Mouse (Mus musculus) layer of hippocampus, adult 2 months (tissue): ENCODE measurements at regions not wholly inside any gene's neighbourhood (a gene's known extent, or its start where the extent isn't known, plus 50 kb on each side); places are given as distances from the start of the nearest gene placed in this dataset.

Experiments used
- DNase-seq, 2 experiments: peaks; one replicate each; pipeline ENCODE4 v3.0.0; 2022; ENCODE audit warnings: low spot score in 2 of 2
- H3K27ac ChIP-seq: fragments of 200-600 bp; 2 replicates; pipeline ENCODE4 v1.8.1; 2022
- H3K4me3 ChIP-seq: fragments of 200-600 bp; 2 replicates; pipeline ENCODE4 v1.8.1; 2022; ENCODE audit warnings: mild to moderate bottlenecking
- CTCF ChIP-seq: fragments of 200-600 bp; conservative IDR thresholded peaks from 2 replicates; pipeline ENCODE4 v1.8.1; 2022; ENCODE audit warnings: antibody characterized with exemption, mild to moderate bottlenecking, moderate library complexity

DNA sequence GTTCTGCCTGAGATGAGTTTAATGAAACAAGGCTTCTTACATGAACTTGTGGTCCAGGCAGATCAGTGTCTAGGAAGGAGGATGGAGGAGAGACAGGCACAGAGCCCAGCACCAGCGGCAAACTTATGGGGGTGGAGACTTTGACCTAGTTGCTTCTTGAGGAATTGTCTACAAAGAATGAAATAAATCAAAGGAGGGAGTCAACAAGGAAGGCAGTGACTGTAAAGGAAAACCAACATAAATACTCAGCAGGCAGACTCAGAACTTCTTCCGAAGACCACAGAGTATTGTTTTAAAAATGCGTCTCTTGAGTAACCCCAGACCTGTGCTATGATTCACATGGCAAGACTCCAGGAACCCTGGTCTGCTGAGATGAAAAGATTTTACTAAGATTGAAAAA lies 143.6 kb downstream of the Sem1 start:
- TF ChIP-seq CTCF, result no peak
- no peak overlapping the region for H3K4me3 ChIP-seq
- DNase-seq, result no peak
- no peak overlapping the region for H3K27ac ChIP-seq

DNA sequence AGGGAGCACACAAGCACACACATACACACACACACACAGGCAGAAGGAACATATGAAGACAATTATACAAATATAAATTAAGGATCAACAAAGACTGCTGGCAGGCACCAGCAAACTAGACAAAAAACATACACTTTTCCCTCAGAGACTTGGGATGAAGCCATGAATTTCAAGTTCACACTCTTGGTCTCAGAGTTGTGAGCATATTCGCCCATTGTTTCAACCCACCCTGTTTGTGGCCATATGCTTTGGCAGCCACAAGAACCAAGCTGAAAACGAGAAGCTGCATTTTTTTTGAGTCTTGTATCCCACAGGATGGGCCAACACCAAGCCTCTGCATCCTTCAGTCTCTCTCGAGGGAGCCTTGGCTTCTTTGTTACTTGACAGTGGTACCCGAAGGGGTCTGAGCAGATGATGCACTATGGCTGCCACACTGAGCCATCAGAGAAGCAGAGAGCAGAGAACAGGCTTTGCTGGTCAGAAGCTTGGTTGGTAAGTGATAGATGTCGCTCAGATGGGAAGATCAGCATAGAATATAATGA lies 144.1 kb downstream of the Sem1 start:
- no peak for DNase-seq
- H3K27ac ChIP-seq, result no peak overlapping the region
- no peak overlapping the region for H3K4me3 ChIP-seq
- no peak for TF ChIP-seq CTCF

DNA sequence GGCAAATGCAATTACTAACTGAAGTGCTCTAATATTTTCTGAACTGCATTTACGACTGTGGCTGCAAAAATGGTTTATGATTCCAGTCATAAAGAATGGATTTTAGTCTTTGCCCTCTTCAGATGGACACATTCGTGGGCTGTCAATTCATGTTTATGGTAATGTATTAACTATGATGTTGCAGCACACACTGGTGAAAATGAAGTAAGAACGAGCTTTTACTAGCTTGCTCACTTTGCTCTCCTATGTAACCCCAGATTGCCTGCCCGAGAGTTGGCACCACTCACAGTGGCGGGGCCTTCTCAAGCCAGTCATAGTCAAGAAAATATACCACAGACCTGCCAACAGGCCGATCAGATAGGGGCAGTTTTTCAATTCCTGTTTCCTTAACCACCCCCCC lies 145.3 kb downstream of the Sem1 start:
- TF ChIP-seq CTCF, result no peak
- no peak for DNase-seq
- Histone ChIP-seq H3K27ac (no peak overlapping the region), H3K4me3 (no peak overlapping the region)

DNA sequence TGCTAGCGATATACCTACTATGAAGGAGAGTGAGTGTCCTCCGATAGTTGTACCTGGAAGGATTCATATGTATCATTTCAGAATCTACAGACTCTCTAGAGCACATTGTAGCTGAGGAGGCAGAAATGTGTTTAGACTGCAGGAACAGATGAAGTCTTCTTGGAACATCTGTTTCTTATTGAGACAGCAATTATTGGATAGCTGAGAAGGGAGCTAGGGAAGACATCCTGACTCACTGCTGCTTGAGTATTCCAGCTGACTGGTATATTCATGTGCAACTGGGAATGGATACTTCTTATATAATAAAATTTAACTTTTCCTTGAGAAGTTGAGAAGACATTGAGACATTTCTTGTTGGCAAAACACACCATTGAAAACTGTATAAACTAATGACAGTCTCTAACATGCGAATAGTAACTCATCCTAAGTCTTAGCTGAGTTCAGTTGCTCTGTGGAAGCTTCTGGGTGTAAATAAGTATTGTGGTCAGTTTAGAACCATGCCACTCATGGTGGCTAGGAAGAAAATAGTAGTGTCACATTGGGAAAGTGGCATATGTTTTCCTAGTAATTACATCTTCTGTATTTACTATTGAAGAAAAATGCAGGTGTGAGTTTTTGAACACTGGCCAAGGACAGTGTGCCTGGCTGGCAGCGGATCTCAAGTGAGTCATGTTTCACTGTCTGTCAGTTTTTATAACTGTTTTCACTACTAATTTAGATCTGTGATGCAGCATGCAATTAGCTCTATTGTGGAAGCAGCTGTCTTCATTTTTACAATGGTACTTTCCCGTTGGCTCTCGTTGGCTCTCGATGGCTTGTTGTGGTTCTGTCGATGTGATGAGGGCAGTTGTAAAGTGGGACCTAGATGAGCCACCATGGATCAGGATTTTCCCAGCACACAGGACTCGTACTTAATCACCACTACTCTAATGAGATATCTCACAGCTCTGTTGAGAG lies 163.5 kb downstream of the Sem1 start:
- DNase-seq, result peak; percentile 20 to 34
- no peak for TF ChIP-seq CTCF

DNA sequence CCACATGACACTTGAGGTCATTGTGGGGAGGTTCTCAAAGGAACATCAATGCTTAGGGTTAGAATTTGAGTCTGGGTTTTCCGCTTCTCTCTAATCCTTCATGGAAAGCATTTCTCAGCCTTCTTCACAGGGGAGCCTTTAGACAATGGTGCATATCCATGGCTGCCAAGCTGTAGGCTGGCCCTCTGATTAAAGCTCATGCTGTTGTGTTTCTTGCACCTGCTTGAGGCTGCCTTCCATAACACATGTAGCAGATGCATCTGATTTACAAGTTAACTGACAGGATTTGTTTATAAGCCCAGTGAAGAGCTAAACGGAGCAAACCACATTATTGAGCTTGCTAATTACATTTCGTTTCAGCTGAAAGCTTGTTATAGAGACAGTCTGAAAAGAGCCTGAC lies 180.5 kb downstream of the Sem1 start:
- Histone ChIP-seq H3K4me3 (no peak overlapping the region), H3K27ac (no peak overlapping the region)
- no peak for TF ChIP-seq CTCF
- DNase-seq, result no peak

More for the DNA sequence above, 163.5 kb downstream of the Sem1 start:
- H3K4me3 ChIP-seq, result no peak overlapping the region
- H3K27ac ChIP-seq, result no peak overlapping the region

DNA sequence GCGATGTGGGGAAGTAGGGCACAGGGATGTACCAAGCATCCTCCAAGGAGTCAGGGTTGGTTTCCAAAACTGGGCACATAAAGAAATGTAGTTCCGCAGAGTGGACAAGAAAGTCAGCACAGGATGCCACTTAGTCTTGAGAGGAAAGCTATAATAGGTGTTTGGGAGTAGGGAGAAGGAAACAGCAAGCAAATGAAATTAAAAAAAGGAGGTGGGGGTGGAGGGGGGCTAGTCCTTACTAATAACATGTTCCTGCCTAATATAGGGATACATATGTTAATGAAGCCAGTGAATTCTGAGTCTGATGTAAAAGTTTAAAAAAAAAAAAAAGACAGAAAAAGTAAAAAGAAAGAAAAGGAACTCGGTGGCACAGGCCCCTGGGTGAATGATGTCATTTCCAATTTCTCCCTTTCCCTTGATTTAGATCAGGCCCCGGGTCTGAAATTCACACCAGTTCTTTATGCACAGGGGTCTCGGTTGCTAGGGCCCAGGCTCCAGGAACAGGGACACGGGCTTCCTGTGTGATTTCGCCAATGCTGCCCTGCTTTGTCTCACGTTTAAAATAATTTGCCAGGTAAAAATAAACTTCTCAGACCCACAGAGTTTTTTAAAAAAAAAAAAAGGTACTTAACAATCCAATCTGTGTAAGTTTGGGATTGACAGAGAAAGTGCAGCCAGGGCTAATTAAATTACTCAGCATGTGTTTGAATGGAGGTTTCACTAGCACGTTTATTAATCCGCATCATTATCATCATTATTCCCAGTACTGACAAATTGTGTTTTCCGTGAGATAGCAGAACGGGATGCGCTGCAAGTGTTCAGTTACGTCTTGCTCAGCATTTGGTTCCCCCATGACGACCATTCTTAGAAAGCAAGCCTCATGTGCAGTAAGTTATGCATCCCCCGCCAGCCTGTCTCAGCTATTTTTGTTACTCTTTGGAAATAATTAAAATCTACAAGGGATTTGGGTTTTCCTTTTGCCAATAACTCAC lies 172.8 kb upstream of the Slc25a13 start:
- Histone ChIP-seq H3K4me3 (no peak overlapping the region), H3K27ac (no peak overlapping the region)
- DNase-seq, result no peak
- no peak for TF ChIP-seq CTCF

DNA sequence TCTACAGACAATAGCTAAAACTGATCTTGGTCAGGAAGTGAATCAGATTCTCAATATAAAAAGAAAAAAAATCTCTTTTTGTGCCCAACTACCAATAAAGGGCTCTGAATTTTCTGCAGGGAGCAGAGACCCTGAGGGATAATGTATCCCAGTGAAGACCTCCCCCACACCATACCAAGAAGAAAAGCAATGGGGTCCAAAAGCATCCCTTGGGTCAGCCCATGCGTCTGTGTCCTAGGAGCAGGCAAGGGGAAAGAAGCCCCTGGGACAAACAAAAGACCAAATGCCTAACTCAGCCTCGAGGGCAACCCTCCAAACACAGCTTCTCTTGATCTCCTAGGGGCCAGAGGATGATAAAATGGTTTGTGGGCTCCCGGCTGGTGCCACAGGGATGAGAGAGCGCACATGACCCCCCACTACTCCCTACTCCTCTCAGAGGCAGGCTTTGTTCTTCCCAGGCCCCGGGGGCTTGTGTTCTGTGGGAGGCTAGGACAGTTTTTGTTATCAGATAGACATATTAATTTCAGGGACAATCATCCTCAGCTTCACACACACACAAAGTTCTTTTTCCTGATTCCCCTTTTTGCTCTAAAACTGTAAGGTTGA lies 172.0 kb upstream of the Slc25a13 start:
- TF ChIP-seq CTCF, result no peak
- H3K27ac ChIP-seq, result no peak overlapping the region
- no peak for DNase-seq
- H3K4me3 ChIP-seq, result no peak overlapping the region

DNA sequence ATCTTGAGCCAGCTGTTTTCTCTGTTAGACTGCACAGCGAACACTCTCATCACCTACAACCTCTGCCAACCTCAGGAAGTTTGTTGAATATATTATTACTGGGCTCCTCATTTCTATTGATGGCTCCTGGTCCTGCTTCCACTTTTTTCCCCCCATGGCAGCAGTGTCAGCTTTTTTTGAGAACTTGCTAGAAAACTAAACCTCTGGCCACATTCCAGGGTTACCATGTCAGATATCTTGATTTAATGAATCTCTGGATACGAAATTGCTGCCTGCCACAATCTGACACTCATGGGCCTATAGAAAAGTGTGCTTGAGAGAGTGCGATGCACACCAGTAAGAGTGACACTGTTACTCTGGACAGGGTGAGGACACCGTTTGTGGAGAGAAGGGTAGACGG lies 170.6 kb upstream of the Slc25a13 start:
- Histone ChIP-seq H3K27ac (no peak overlapping the region), H3K4me3 (no peak overlapping the region)
- no peak for DNase-seq
- TF ChIP-seq CTCF, result no peak

DNA sequence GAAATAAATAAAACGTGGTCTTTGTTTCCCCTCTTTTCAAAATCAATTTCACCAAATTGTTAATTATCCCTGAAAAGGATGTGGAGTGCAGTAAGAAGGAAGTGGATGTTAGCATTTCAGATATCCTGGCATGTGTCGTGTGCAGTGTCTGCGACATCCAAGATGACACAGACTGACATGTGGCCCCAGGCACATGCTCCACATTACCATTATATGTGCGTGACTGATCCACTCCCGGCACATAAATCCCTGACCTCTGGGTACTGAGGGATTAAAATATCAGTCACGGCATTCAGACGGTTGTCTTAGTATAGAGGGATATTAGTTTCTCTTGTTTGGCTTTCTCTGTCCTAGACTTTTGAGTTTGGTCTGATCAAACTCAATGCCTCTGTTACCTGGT lies 168.0 kb upstream of the Slc25a13 start:
- no peak for DNase-seq
- no peak for TF ChIP-seq CTCF
- Histone ChIP-seq H3K27ac (no peak overlapping the region), H3K4me3 (no peak overlapping the region)

DNA sequence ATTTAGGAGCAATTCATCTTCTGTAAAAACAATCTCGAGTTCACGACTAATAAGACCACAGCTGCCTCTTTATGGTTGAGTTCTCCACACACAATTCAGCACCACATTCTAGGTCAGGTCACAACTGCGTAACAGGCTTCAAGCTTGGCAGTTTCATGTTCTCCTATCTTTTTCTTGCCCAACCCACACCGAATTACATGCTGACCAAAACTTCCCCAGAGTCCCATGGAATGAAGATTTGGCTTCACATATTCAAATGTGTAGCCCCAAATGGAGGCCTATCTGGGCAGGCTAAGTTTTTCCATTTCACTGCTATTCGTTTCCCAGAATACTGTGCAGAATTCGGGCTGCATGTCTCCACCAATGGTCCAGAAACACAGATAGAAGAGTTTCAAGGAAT lies 167.5 kb upstream of the Slc25a13 start:
- DNase-seq, result no peak
- TF ChIP-seq CTCF, result no peak
- H3K4me3 ChIP-seq, result no peak overlapping the region
- no peak overlapping the region for H3K27ac ChIP-seq

DNA sequence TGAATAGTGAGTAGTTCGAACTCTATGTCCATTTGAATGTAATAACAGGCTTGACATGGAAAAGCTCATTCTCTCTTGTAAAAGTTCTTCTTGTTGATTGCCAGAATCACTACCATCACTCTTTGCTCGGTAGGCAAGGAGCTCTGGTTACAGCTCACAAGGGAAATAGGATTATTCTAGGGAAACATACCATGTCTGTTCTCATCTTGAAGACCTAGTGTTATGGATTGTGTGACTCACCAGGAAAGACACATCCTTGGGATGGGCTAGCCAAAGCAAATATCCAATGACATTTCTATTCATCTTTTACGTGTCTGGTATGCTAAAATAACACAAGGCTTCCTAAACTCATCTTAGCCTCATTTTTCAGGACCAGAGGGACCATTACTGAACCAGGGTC lies 155.4 kb upstream of the Slc25a13 start:
- H3K4me3 ChIP-seq, result no peak overlapping the region
- no peak for TF ChIP-seq CTCF
- no peak for DNase-seq
- H3K27ac ChIP-seq, result no peak overlapping the region

DNA sequence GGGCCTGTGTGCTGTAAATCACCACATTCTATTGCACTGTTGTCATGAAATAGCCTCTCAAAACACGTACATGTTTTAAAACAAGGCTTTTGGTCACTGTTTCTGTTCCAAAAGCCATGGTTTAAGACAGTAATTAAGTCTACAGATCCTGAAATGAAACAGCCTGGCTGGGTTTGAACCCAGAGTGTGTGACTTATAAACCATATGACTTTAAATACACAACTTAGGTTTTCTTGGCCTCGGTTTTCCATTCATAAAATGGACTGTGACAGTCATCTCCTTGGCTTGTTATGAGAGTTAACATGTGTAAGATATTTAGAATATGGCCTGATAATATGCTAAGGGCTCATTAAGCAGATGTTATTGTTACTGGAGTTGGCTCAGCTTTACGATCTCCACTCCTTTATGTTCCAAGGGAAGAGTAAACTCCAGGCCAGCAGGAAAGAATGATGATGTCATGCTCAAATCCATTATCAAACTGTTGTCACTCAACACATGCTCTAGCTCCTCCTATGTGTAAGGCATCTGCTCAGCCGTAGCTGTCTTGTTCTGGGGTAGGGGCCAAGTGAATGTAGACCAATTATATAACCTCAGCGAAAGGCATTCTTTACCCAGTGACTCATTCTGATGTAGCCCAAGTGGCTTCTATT lies 154.6 kb upstream of the Slc25a13 start:
- no peak overlapping the region for H3K27ac ChIP-seq
- DNase-seq, result no peak

More for the DNA sequence above, 154.6 kb upstream of the Slc25a13 start:
- no peak overlapping the region for H3K4me3 ChIP-seq
- TF ChIP-seq CTCF, result no peak
